Mouse (Mus musculus) right cerebral cortex, postnatal 4 days (tissue): ENCODE data around the gene Megf11.
A peak's percentile ranks its signal among the peaks of the same experiment; 100 is the strongest.

Source experiments
- DNase-seq: peaks from one replicate; pipeline ENCODE4 v3.0.0-alpha.2; 2022

Megf11 gene

GRCm38 (mm10) chr9:64395238-64395920 lies 10.0 kb downstream of the Megf11 start:
- no peak for DNase-seq

- peak; percentile 29 for DNase-seq
Observed at GRCm38 (mm10) chr9:64397108-64397507, 11.7 kb downstream of the Megf11 start.

GRCm38 (mm10) chr9:64399121-64399520 lies 13.7 kb downstream of the Megf11 start:
- DNase-seq, result no peak

GRCm38 (mm10) chr9:64402141-64402540 lies 16.7 kb downstream of the Megf11 start:
- no peak for DNase-seq

GRCm38 (mm10) chr9:64406841-64407240 lies 21.4 kb downstream of the Megf11 start:
- DNase-seq, result no peak

GRCm38 (mm10) chr9:64407390-64407970 lies 22.1 kb downstream of the Megf11 start:
- no peak for DNase-seq

- no peak for DNase-seq
Observed at GRCm38 (mm10) chr9:64408821-64409220, 23.4 kb downstream of the Megf11 start.

GRCm38 (mm10) chr9:64420471-64420870 lies 35.0 kb downstream of the Megf11 start:
- no peak for DNase-seq

- DNase-seq, result no peak
Observed at GRCm38 (mm10) chr9:64421986-64422616, 36.7 kb downstream of the Megf11 start.

GRCm38 (mm10) chr9:64423912-64424311 lies 38.5 kb downstream of the Megf11 start:
- no peak for DNase-seq

- DNase-seq, result no peak
Observed at GRCm38 (mm10) chr9:64436121-64436520, 50.7 kb downstream of the Megf11 start.

- DNase-seq, result no peak
Observed at GRCm38 (mm10) chr9:64440101-64440500, 54.7 kb downstream of the Megf11 start.

GRCm38 (mm10) chr9:64445981-64446380 lies 60.6 kb downstream of the Megf11 start:
- DNase-seq, result no peak

- DNase-seq, result no peak
Observed at GRCm38 (mm10) chr9:64447070-64447469, 61.6 kb downstream of the Megf11 start.

GRCm38 (mm10) chr9:64447522-64447921 lies 62.1 kb downstream of the Megf11 start:
- DNase-seq, result peak; percentile 26

GRCm38 (mm10) chr9:64452769-64453168 lies 67.3 kb downstream of the Megf11 start:
- DNase-seq, result no peak

- no peak for DNase-seq
Observed at GRCm38 (mm10) chr9:64454196-64454595, 68.8 kb downstream of the Megf11 start.

- no peak for DNase-seq
Observed at GRCm38 (mm10) chr9:64455910-64456309, 70.5 kb downstream of the Megf11 start.

GRCm38 (mm10) chr9:64457596-64457995 lies 72.2 kb downstream of the Megf11 start:
- no peak for DNase-seq

- no peak for DNase-seq
Observed at GRCm38 (mm10) chr9:64461568-64462308, 76.3 kb downstream of the Megf11 start.

GRCm38 (mm10) chr9:64462870-64463269 lies 77.4 kb downstream of the Megf11 start:
- no peak for DNase-seq

- no peak for DNase-seq
Observed at GRCm38 (mm10) chr9:64466090-64466489, 80.7 kb downstream of the Megf11 start.

GRCm38 (mm10) chr9:64466564-64466963 lies 81.1 kb downstream of the Megf11 start:
- DNase-seq, result no peak

GRCm38 (mm10) chr9:64470806-64471205 lies 85.4 kb downstream of the Megf11 start:
- no peak for DNase-seq
